Mouse (Mus musculus): Measurements from ENCODE around the gene Anapc4.

- TF ChIP-seq POLR2A (IDR thresholded peaks at IDR 0.05; ENCODE audit: borderline replicate concordance, extremely low read depth, insufficient read depth, insufficient read length, poor library complexity, severe bottlenecking) (no peak), CTCF (IDR thresholded peaks at IDR 0.05; ENCODE audit: borderline replicate concordance, extremely low read depth, insufficient read depth, insufficient read length) (no peak)
Observed at GRCm38 (mm10) chr5:52834386-52834785, 574 bp downstream of the Anapc4 start.

Data from brain, embryonic 14.5 days (tissue).